Mouse (Mus musculus): ENCODE data around the gene Rap1gap2. TPM values are rescaled to one million over a fixed set of nuclear protein-coding genes. Genes with fewer than 3 reads are reported as not detected.
A peak's percentile ranks its signal among the peaks of the same experiment; 100 is the strongest.

Gene Rap1gap2
- polyA plus RNA-seq, 1 experiment from 2014 or later, result 1.6 TPM

DNA sequence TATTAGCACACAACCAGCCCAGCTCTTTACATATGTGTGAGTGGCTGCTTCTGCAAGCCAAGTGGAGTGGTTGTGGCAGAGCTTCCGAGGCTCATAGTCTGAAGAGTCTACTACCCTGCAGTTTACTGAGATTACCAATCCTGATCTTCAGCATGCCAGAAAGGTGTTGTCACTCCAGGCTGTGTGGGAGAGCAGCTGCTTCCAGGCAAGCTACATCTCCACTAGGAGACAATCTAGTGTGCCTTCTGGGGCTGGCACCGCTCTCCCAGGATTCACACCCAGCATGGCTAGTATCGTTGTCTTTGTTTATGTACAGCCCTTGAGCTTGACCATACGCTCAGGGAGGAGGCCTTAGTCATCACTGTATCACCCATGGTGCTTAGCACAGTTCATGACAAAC is 191.1 kb downstream of the Rap1gap2 start:
- Histone ChIP-seq H3K4me3 (no peak overlapping the region), H3K4me1 (replicated peaks) (no peaks in the 10 kb centered on the region), H3K36me3 (no peaks in the 10 kb centered on the region), H3K9me3 (no peaks in the 10 kb centered on the region), H3K27me3 (ENCODE audit: insufficient read depth, poor library complexity, severe bottlenecking) (no peaks in the 10 kb centered on the region), H3K27ac (no peak overlapping the region)
- DNase-seq (ENCODE audit: low spot score), result no peak
- WGBS, result 89% methylated on average over 4 of the region's 4 CpGs

DNA sequence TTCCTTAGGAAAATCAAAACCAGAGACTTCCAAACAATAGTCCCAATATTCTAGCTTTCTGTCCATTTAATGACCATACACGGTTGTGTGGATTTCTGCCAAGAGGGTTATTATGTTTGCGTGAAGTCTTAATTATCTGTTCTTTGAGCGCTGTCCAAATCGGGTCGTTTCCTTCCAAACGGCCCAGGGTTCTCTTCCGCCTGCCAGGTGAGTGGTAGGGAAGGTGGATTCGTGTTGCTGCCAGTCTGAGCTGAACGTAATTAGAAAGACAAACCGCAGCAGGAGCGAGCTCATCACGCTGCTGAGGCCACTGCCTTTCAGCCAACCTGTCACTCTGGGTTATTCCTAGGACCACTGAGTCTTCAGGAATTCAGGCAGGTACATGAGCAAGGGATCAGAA is 195.0 kb downstream of the Rap1gap2 start:
- no peak overlapping the region for H3K27ac ChIP-seq
- no peak for DNase-seq (ENCODE audit: low spot score)
- no peaks in the 10 kb centered on the region for H3K27me3 ChIP-seq (ENCODE audit: insufficient read depth, poor library complexity, severe bottlenecking)
- H3K36me3 ChIP-seq, result no peaks in the 10 kb centered on the region
- H3K4me1 ChIP-seq (replicated peaks), result peaks cover 1% of the 10 kb centered on the region; the same call in 1 of the 2 replicates
- no peak overlapping the region for H3K4me3 ChIP-seq
- WGBS, result 90% methylated on average over 12 of the region's 12 CpGs
- H3K9me3 ChIP-seq, result no peaks in the 10 kb centered on the region

DNA sequence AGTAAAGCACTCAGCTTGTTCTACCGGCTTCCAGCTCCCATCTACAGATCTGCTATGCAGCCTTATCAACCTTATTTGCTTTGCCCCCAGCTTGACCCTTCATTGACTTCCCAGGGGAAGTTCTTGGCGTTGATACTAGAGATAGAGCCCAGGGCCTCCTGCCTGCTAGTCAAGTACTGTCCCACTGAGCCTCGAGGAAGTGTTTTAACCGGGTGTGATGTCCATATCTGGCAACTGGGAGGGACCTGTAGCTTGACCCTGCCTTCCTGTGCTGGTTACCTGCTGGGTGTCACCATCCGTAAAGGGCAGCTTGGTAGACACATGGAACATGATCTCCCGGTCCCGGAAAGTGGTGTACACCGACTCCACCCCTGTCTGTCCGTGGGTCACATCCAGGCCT is 196.6 kb downstream of the Rap1gap2 start:
- no peaks in the 10 kb centered on the region for H3K36me3 ChIP-seq
- H3K4me3 ChIP-seq, result no peak overlapping the region
- H3K9me3 ChIP-seq, result no peaks in the 10 kb centered on the region
- H3K27ac ChIP-seq, result no peak overlapping the region
- no peak for DNase-seq (ENCODE audit: low spot score)
- H3K27me3 ChIP-seq (ENCODE audit: insufficient read depth, poor library complexity, severe bottlenecking), result no peaks in the 10 kb centered on the region
- H3K4me1 ChIP-seq (replicated peaks), result peaks cover 17% of the 10 kb centered on the region
- 71% methylated on average over 9 of the region's 9 CpGs for WGBS

DNA sequence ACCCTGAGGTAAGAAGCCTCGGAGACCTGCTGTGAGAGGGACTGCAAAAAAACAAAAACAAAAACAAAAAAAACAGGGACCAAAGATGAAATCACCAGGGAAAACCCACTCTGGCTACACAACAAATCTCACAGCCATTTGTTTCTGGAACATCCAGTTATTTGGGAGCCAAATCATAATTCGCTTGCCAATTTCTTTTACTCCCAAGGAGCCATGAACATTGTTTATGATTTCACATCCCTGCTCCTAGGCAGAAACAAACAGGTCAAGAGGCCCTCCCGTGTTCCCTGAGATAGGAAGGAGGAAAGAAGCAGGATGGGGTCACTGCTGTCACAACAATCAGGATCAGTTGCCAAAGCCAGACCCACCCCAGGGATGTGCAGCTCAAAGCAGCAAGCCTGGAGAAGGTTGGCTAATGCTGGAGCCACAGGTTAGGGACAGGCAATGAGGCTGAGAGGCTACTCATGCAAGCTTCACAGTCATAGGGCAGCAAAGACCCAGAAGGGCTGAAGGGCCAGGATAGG is 197.2 kb downstream of the Rap1gap2 start:
- Histone ChIP-seq H3K4me3 (no peak overlapping the region), H3K27ac (no peak overlapping the region), H3K36me3 (no peaks in the 10 kb centered on the region), H3K4me1 (replicated peaks) (peaks cover 22% of the 10 kb centered on the region), H3K9me3 (no peaks in the 10 kb centered on the region), H3K27me3 (ENCODE audit: insufficient read depth, poor library complexity, severe bottlenecking) (no peaks in the 10 kb centered on the region)
- WGBS, result 77% methylated on average over 3 of the region's 3 CpGs
- no peak for DNase-seq (ENCODE audit: low spot score)

DNA sequence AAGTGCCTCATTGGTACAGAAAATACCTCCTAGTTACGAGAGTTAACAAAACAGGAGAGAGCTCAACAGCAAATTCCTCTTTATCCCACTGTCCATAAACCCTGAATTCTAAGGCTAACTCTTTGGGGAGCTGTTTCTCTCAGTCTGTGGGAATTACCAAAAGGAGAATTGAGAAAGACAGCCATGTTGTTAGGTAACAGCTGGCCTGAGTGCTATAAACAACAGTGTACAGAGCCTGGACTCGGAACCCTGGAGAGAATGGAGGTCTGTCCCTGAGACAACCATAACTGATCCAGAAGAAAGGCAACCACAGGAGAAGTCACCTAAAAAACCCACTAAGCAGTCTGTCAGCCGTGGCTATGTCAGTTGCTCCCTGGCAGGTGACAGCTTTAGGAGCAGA is 198.3 kb downstream of the Rap1gap2 start:
- WGBS, result 83% methylated on average over 3 of the region's 3 CpGs
- no peak overlapping the region for H3K4me3 ChIP-seq
- no peaks in the 10 kb centered on the region for H3K36me3 ChIP-seq
- DNase-seq (ENCODE audit: low spot score), result no peak
- peaks cover 22% of the 10 kb centered on the region for H3K4me1 ChIP-seq (replicated peaks)
- H3K27me3 ChIP-seq (ENCODE audit: insufficient read depth, poor library complexity, severe bottlenecking), result no peaks in the 10 kb centered on the region
- H3K27ac ChIP-seq, result no peak overlapping the region
- H3K9me3 ChIP-seq, result no peaks in the 10 kb centered on the region

DNA sequence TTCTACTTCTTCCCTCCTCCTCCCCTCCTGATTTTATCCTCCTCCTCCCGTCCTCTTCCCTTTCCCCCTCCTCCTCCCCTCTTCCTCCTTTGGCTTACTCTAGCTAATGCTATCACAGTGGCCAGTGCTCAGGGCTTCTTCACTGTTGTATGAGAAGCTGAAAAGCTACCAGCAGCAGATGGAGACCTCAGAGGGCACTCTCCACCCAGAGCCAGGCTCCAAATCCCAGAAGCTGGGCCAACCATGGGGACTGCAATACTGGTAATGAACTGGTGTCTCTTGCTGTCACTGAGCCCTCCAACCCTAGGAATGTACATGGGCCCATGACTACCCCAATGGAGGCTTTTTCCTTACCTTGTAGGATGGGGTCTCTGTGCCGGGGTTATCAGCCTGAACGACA is 198.8 kb downstream of the Rap1gap2 start:
- Histone ChIP-seq H3K4me3 (no peak overlapping the region), H3K9me3 (no peaks in the 10 kb centered on the region), H3K36me3 (no peaks in the 10 kb centered on the region), H3K27ac (no peak overlapping the region), H3K27me3 (ENCODE audit: insufficient read depth, poor library complexity, severe bottlenecking) (no peaks in the 10 kb centered on the region), H3K4me1 (replicated peaks) (peaks cover 22% of the 10 kb centered on the region)
- 71% methylated on average over 3 of the region's 3 CpGs for WGBS
- DNase-seq (ENCODE audit: low spot score), result no peak

DNA sequence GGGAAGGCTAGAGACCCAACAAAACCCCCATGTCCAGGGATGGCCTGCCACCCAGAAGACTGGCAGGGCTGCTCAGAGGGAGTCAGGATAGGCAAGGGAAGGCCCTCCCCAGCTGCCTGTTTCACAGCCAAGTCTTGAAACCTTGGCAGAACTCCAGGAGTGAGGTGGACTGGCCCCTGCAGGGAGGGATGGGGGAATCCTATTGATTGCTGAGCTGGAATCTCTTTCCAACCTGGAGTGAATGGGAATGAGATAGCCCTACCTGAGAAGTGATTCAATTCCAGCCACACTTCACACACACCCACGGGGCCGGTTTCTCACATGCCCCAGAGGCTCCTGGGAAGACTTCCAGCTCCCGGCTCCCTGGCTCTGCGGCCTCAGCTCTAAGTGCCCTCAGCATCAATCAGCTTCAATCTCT is 200.9 kb downstream of the Rap1gap2 start:
- Histone ChIP-seq H3K9me3 (no peaks in the 10 kb centered on the region), H3K4me3 (no peak overlapping the region), H3K4me1 (replicated peaks) (peaks cover 22% of the 10 kb centered on the region), H3K36me3 (no peaks in the 10 kb centered on the region), H3K27ac (0 out of 2 replicates have a peak overlapping the region, but pooled peaks have one; percentile 26), H3K27me3 (ENCODE audit: insufficient read depth, poor library complexity, severe bottlenecking) (no peaks in the 10 kb centered on the region)
- DNase-seq (ENCODE audit: low spot score), result no peak
- 76% methylated on average over 4 of the region's 4 CpGs for WGBS

DNA sequence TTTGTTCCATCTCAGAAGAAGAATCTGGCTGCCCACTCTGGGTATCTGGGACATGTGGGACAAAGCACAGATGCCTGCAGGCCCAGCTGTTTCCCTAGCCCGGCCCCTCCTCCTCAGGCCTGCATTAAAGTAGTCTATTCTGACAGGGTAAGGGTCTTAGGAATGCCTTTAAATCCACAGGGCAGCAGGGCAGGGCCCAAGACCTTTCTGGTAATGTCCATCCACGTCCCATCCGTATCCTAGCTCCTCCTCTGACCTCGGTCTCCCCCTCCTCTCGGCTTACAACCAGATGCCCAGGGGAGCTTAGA is 201.3 kb downstream of the Rap1gap2 start:
- WGBS, result 64% methylated on average over 5 of the region's 5 CpGs
- Histone ChIP-seq H3K4me1 (replicated peaks) (peaks cover 22% of the 10 kb centered on the region), H3K36me3 (no peaks in the 10 kb centered on the region)

GRCm38 (mm10) chr11:74408587-74409446 is 201.9 kb downstream of the Rap1gap2 start:
- DNase-seq (ENCODE audit: low spot score), result no peak
- H3K36me3 ChIP-seq, result no peaks in the 10 kb centered on the region
- no peaks in the 10 kb centered on the region for H3K27me3 ChIP-seq (ENCODE audit: insufficient read depth, poor library complexity, severe bottlenecking)
- no peak overlapping the region for H3K4me3 ChIP-seq
- 86% methylated on average over 4 of the region's 4 CpGs for WGBS
- peak overlapping the region; percentile 5; the same call in 1 of the 2 replicates for H3K27ac ChIP-seq
- no peaks in the 10 kb centered on the region for H3K9me3 ChIP-seq
- peaks cover 22% of the 10 kb centered on the region for H3K4me1 ChIP-seq (replicated peaks)

More for the DNA sequence above, 201.3 kb downstream of the Rap1gap2 start:
- no peak for DNase-seq (ENCODE audit: low spot score)
- Histone ChIP-seq H3K4me3 (no peak overlapping the region), H3K27ac (peak overlapping the region; percentile 26; the same call in 1 of the 2 replicates), H3K27me3 (ENCODE audit: insufficient read depth, poor library complexity, severe bottlenecking) (no peaks in the 10 kb centered on the region), H3K9me3 (no peaks in the 10 kb centered on the region)

- H3K9me3 ChIP-seq, result no peaks in the 10 kb centered on the region
- no peak overlapping the region for H3K27ac ChIP-seq
- no peaks in the 10 kb centered on the region for H3K36me3 ChIP-seq
- no peaks in the 10 kb centered on the region for H3K27me3 ChIP-seq (ENCODE audit: insufficient read depth, poor library complexity, severe bottlenecking)
- 78% methylated on average over 7 of the region's 7 CpGs for WGBS
- peaks cover 18% of the 10 kb centered on the region for H3K4me1 ChIP-seq (replicated peaks)
- no peak for DNase-seq (ENCODE audit: low spot score)
- H3K4me3 ChIP-seq, result no peak overlapping the region
These were observed 205.5 kb downstream of the Rap1gap2 start for GRCm38 (mm10) chr11:74405201-74405600.

DNA sequence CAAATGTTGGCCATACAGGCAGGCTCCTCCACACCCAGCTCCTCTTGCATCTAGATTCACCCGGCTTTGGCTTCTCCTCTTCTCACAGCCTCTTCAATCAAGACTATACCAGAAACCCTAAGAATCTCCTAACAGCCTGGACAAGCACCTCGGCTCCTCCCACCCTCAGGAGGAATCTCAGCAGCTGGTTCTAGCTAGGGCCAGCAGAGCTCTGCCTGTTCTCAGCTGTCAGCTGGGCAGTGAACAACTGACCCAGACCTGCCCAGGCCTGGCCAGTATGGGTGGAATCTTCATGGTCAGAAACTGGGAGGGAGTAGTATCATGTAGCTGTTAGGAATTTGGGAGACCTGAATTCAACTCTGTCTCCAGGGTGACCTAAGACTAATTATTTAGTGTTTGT is 206.5 kb downstream of the Rap1gap2 start:
- DNase-seq (ENCODE audit: low spot score), result no peak
- WGBS, result 63% methylated on average over 2 of the region's 2 CpGs
- no peak overlapping the region for H3K4me3 ChIP-seq
- H3K9me3 ChIP-seq, result no peaks in the 10 kb centered on the region
- no peak overlapping the region for H3K27ac ChIP-seq
- peaks cover 18% of the 10 kb centered on the region for H3K4me1 ChIP-seq (replicated peaks)
- H3K27me3 ChIP-seq (ENCODE audit: insufficient read depth, poor library complexity, severe bottlenecking), result no peaks in the 10 kb centered on the region
- no peaks in the 10 kb centered on the region for H3K36me3 ChIP-seq

GRCm38 (mm10) chr11:74402126-74402525 is 208.6 kb downstream of the Rap1gap2 start:
- H3K9me3 ChIP-seq, result no peaks in the 10 kb centered on the region
- no peaks in the 10 kb centered on the region for H3K36me3 ChIP-seq
- H3K4me3 ChIP-seq, result no peak overlapping the region
- H3K4me1 ChIP-seq (replicated peaks), result peaks cover 13% of the 10 kb centered on the region
- WGBS, result 44% methylated on average over 2 of the region's 2 CpGs
- no peak overlapping the region for H3K27ac ChIP-seq
- peak; percentile 25 for DNase-seq (ENCODE audit: low spot score)
- no peaks in the 10 kb centered on the region for H3K27me3 ChIP-seq (ENCODE audit: insufficient read depth, poor library complexity, severe bottlenecking)

- WGBS, result 86% methylated on average over 18 of the region's 18 CpGs
These were observed 215.1 kb downstream of the Rap1gap2 start for GRCm38 (mm10) chr11:74395583-74395982.

More at GRCm38 (mm10) chr11:74395583-74395982, 215.1 kb downstream of the Rap1gap2 start:
- no peaks in the 10 kb centered on the region for H3K9me3 ChIP-seq
- H3K4me3 ChIP-seq, result no peak overlapping the region
- H3K36me3 ChIP-seq, result no peaks in the 10 kb centered on the region
- H3K4me1 ChIP-seq (replicated peaks), result peaks cover 23% of the 10 kb centered on the region
- no peaks in the 10 kb centered on the region for H3K27me3 ChIP-seq (ENCODE audit: insufficient read depth, poor library complexity, severe bottlenecking)
- no peak for DNase-seq (ENCODE audit: low spot score)
- H3K27ac ChIP-seq, result no peak overlapping the region

Measured in hindbrain, embryonic 10.5 days (tissue).